Mouse (Mus musculus) MEL (cell line): ENCODE results near the gene Gm20431.

Source experiments
- RCOR1 ChIP-seq: IDR thresholded peaks from 2 replicates; pipeline ENCODE4 v1.6.1; 2012; ENCODE audit warnings: low read depth, mild to moderate bottlenecking, inconsistent platforms, low read length, improper control_type of control experiment
- TBP ChIP-seq: IDR thresholded peaks from 2 replicates; pipeline ENCODE4 v1.8.0; 2011; ENCODE audit warnings: low read depth, low read length, improper control_type of control experiment

GRCm38 (mm10) chr2:167599195-167599594 is 62.1 kb downstream of the Gm20431 start:
- TF ChIP-seq RCOR1, result no peak
- TF ChIP-seq TBP, result no peak
